ENCODE assay signal across 16 mouse cellular contexts in the genomic region with DNA sequence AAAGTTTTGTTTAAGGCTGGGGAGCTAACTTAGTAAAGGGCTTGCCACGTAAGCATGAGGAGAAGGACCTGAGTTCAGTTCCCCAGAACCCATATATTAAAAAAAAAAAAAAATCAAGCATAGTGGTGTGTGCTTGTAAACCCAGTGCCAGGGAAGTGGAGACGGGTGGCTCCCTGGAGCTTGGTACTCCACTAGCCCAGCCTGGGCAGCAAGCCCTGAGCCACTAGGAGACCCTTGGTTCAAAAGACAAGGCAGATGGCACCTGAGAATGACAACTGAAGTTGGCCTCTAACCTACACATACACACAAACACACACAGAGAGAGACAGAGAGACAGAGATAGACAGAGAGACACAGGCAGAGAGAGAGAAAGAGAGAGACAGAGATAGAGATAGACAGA.
"Had no signal": no experiment of that assay in that cellular context is flagged by ENCODE, and none has a peak within 500 bp of the region (broad histone marks: within the 10 kb centered on the region; RNA-seq: fewer than 3 reads in every experiment).

No protein-coding gene starts in this region.

- H3K36me3 ChIP-seq: lung, embryonic 15.5 days; midbrain, embryonic 13.5 days; midbrain, embryonic 15.5 days; neural tube, embryonic 12.5 days; stomach, embryonic 15.5 days had no signal

- H3K4me3 ChIP-seq: lung, embryonic 15.5 days; megakaryocyte, embryonic 14.5 days; midbrain, embryonic 13.5 days; midbrain, embryonic 15.5 days; neural tube, embryonic 12.5 days; stomach, embryonic 15.5 days had no signal

- H3K9me3 ChIP-seq: lung, embryonic 15.5 days; megakaryocyte, embryonic 14.5 days; midbrain, embryonic 13.5 days; midbrain, embryonic 15.5 days; neural tube, embryonic 12.5 days; stomach, embryonic 15.5 days had no signal

- H3K9ac ChIP-seq: lung, embryonic 15.5 days; midbrain, embryonic 13.5 days; midbrain, embryonic 15.5 days; neural tube, embryonic 12.5 days; stomach, embryonic 15.5 days had no signal

- H3K27ac ChIP-seq: lung, embryonic 15.5 days; macrophage; midbrain, embryonic 13.5 days; midbrain, embryonic 15.5 days; neural tube, embryonic 12.5 days; stomach, embryonic 15.5 days; stomach, postnatal 0 days had no signal

- ATAC-seq: lung, postnatal 0 days; midbrain, embryonic 13.5 days; midbrain, embryonic 15.5 days had no signal

- H3K4me1 ChIP-seq: lung, embryonic 15.5 days; stomach, embryonic 15.5 days had no signal

- H3K27me3 ChIP-seq: lung, embryonic 15.5 days; midbrain, embryonic 13.5 days; midbrain, embryonic 15.5 days; neural tube, embryonic 12.5 days; stomach, embryonic 15.5 days had no signal

- H3K4me2 ChIP-seq: lung, embryonic 15.5 days; midbrain, embryonic 11.5 days; midbrain, embryonic 13.5 days; midbrain, embryonic 15.5 days; neural tube, embryonic 12.5 days; stomach, embryonic 15.5 days had no signal

- DNase-seq: lung, postnatal 14 days; lung, postnatal 36 days; right cerebral cortex, postnatal 14 days; thymus, adult 2 months; thymus, postnatal 25 days; thymus, postnatal 4 days had no signal
